Mouse (Mus musculus) CH12.LX (cell line): ENCODE measurements around the gene Pate2.

Source experiments
- CTCF ChIP-seq, 2 experiments: IDR thresholded peaks in 1 of 2; conservative IDR thresholded peaks in 1 of 2; 2 replicates each; pipeline ENCODE4 v1.5.1; 2011 to 2012; ENCODE audit warnings: low read depth in 2 of 2, low read length in 2 of 2, improper control_type of control experiment in 1 of 2, inconsistent platforms in 1 of 2, mild to moderate bottlenecking in 1 of 2, moderate library complexity in 1 of 2
- MEF2A ChIP-seq: IDR thresholded peaks from 2 replicates; pipeline ENCODE4 v1.6.1; 2014; ENCODE audit warnings: low read depth, mild to moderate bottlenecking, inconsistent platforms, low read length, improper control_type of control experiment, borderline replicate concordance
- NELFE ChIP-seq: IDR thresholded peaks from 2 replicates; pipeline ENCODE4 v1.6.1; 2011; ENCODE audit warnings: low read depth, low read length, improper control_type of control experiment
- POLR2A ChIP-seq: IDR thresholded peaks from 2 replicates; pipeline ENCODE4 v1.6.1; 2011; ENCODE audit warnings: low read depth, mild to moderate bottlenecking, improper control_type of control experiment, low read length
- RAD21 ChIP-seq: IDR thresholded peaks from 2 replicates; pipeline ENCODE4 v1.6.1; 2011; ENCODE audit warnings: low read depth, mild to moderate bottlenecking, low read length, improper control_type of control experiment, moderate library complexity
- UBTF ChIP-seq: IDR thresholded peaks from 2 replicates; pipeline ENCODE4 v1.6.1; 2012; ENCODE audit warnings: low read depth, mild to moderate bottlenecking, inconsistent platforms, low read length, improper control_type of control experiment, moderate library complexity
- ZC3H11A ChIP-seq: IDR thresholded peaks from 2 replicates; pipeline ENCODE4 v1.6.1; 2012; ENCODE audit warnings: low read depth, mild to moderate bottlenecking, inconsistent platforms, low read length, improper control_type of control experiment
- ZKSCAN1 ChIP-seq: IDR thresholded peaks from 2 replicates; pipeline ENCODE4 v1.6.1; 2012; ENCODE audit warnings: low read depth, inconsistent platforms, low read length, improper control_type of control experiment, borderline replicate concordance
- ZMIZ1 ChIP-seq: IDR thresholded peaks from 2 replicates; pipeline ENCODE4 v1.6.1; 2012; ENCODE audit warnings: low read depth, mild to moderate bottlenecking, inconsistent platforms, low read length, improper control_type of control experiment

- TF ChIP-seq ZC3H11A (no peak), CTCF (conservative IDR thresholded peaks at IDR 0.05 in 1 of 2, IDR thresholded peaks at IDR 0.05 in 1 of 2; ENCODE audit: low read depth in 2 of 2, low read length in 2 of 2) (no peak), ZMIZ1 (no peak), NELFE (no peak), POLR2A (no peak), RAD21 (no peak), ZKSCAN1 (no peak), MEF2A (no peak), UBTF (no peak)
Observed at GRCm38 (mm10) chr9:35535876-35536275, 34.2 kb upstream of the Pate2 start.
